Mouse (Mus musculus): Measurements from ENCODE around the gene Gnb1. TPM values are rescaled to one million over a fixed set of nuclear protein-coding genes. Genes with fewer than 3 reads are reported as not detected.
"Not testable (repeated sequence)": the region's sequence is repeated elsewhere in the genome, so short reads cannot be mapped to it uniquely, and the experiment has no call there.

Gene Gnb1
- polyA plus RNA-seq, 1 experiment from 2014 or later, result 607 TPM

- Histone ChIP-seq H3K27me3 (ENCODE audit: poor library complexity, severe bottlenecking) (peaks cover 31% of the 10 kb centered on the region), H3K4me1 (peaks cover 16% of the 10 kb centered on the region), H3K4me3 (no peak overlapping the region), H3K9me3 (no peaks in the 10 kb centered on the region), H3K36me3 (replicated peaks) (no peaks in the 10 kb centered on the region), H3K27ac (no peak overlapping the region)
- WGBS, result 92% methylated on average over 16 of the region's 16 CpGs
- DNase-seq (ENCODE audit: extremely low spot score, low spot score), result no peak
Measured at GRCm38 (mm10) chr4:155470263-155470953, 20.8 kb upstream of the Gnb1 start.

- peaks cover 31% of the 10 kb centered on the region for H3K27me3 ChIP-seq (ENCODE audit: poor library complexity, severe bottlenecking)
- peaks cover 16% of the 10 kb centered on the region for H3K4me1 ChIP-seq
- H3K27ac ChIP-seq, result no peak overlapping the region
- H3K9me3 ChIP-seq, result no peaks in the 10 kb centered on the region
- H3K36me3 ChIP-seq (replicated peaks), result no peaks in the 10 kb centered on the region
- no peak overlapping the region for H3K4me3 ChIP-seq
- WGBS, result 93% methylated on average over 7 of the region's 7 CpGs
- DNase-seq (ENCODE audit: extremely low spot score, low spot score), result no peak
Measured at GRCm38 (mm10) chr4:155470997-155471396, 20.2 kb upstream of the Gnb1 start.

GRCm38 (mm10) chr4:155471406-155471805 is 19.8 kb upstream of the Gnb1 start:
- Histone ChIP-seq H3K9me3 (no peaks in the 10 kb centered on the region), H3K36me3 (replicated peaks) (no peaks in the 10 kb centered on the region), H3K27me3 (ENCODE audit: poor library complexity, severe bottlenecking) (peaks cover 31% of the 10 kb centered on the region), H3K27ac (no peak overlapping the region), H3K4me3 (no peak overlapping the region), H3K4me1 (peaks cover 16% of the 10 kb centered on the region)
- 91% methylated on average over 7 of the region's 7 CpGs for WGBS
- no peak for DNase-seq (ENCODE audit: extremely low spot score, low spot score)

- peaks cover 24% of the 10 kb centered on the region for H3K27me3 ChIP-seq (ENCODE audit: poor library complexity, severe bottlenecking)
- H3K9me3 ChIP-seq, result no peaks in the 10 kb centered on the region
- no peaks in the 10 kb centered on the region for H3K36me3 ChIP-seq (replicated peaks)
- WGBS, result 85% methylated on average over 3 of the region's 3 CpGs
- H3K27ac ChIP-seq, result no peak overlapping the region
- peaks cover 16% of the 10 kb centered on the region for H3K4me1 ChIP-seq
- DNase-seq (ENCODE audit: extremely low spot score, low spot score), result no peak
- no peak overlapping the region for H3K4me3 ChIP-seq
Measured at GRCm38 (mm10) chr4:155472716-155473290, 18.4 kb upstream of the Gnb1 start.

- Histone ChIP-seq H3K4me3 (no peak overlapping the region), H3K9me3 (no peaks in the 10 kb centered on the region), H3K36me3 (replicated peaks) (no peaks in the 10 kb centered on the region), H3K27ac (no peak overlapping the region), H3K27me3 (ENCODE audit: poor library complexity, severe bottlenecking) (peaks cover 23% of the 10 kb centered on the region), H3K4me1 (peaks cover 16% of the 10 kb centered on the region)
- WGBS, result 77% methylated on average over 5 of the region's 5 CpGs
- no peak for DNase-seq (ENCODE audit: extremely low spot score, low spot score)
Measured at GRCm38 (mm10) chr4:155473319-155473718, 17.8 kb upstream of the Gnb1 start.

- H3K4me3 ChIP-seq; H3K36me3 ChIP-seq (replicated peaks); H3K9me3 ChIP-seq; DNase-seq (ENCODE audit: extremely low spot score, low spot score); H3K27ac ChIP-seq: not testable (repeated sequence)
- Histone ChIP-seq H3K27me3 (ENCODE audit: poor library complexity, severe bottlenecking) (peaks cover 21% of the 10 kb centered on the region), H3K4me1 (peaks cover 12% of the 10 kb centered on the region)
- 59% methylated on average over 2 of the region's 2 CpGs for WGBS
Measured at GRCm38 (mm10) chr4:155473796-155474195, 17.4 kb upstream of the Gnb1 start.

GRCm38 (mm10) chr4:155481381-155482124 is 9.6 kb upstream of the Gnb1 start:
- 25% methylated on average over 28 of the region's 28 CpGs for WGBS

GRCm38 (mm10) chr4:155482125-155482480 is 9.1 kb upstream of the Gnb1 start:
- Histone ChIP-seq H3K9me3 (no peaks in the 10 kb centered on the region), H3K4me3 (no peak overlapping the region), H3K4me1 (peaks cover 19% of the 10 kb centered on the region), H3K27me3 (ENCODE audit: poor library complexity, severe bottlenecking) (no peaks in the 10 kb centered on the region), H3K36me3 (replicated peaks) (no peaks in the 10 kb centered on the region), H3K27ac (no peak overlapping the region)
- 91% methylated on average over 6 of the region's 6 CpGs for WGBS
- DNase-seq (ENCODE audit: extremely low spot score, low spot score), result no peak

More at GRCm38 (mm10) chr4:155481381-155482124, 9.6 kb upstream of the Gnb1 start:
- Histone ChIP-seq H3K27me3 (ENCODE audit: poor library complexity, severe bottlenecking) (no peaks in the 10 kb centered on the region), H3K4me3 (peak overlapping the region; percentile 30), H3K9me3 (no peaks in the 10 kb centered on the region), H3K36me3 (replicated peaks) (no peaks in the 10 kb centered on the region), H3K27ac (peak overlapping the region; percentile 56; the same call in 1 of the 2 replicates), H3K4me1 (peaks cover 19% of the 10 kb centered on the region)
- peak; percentile 87 for DNase-seq (ENCODE audit: extremely low spot score, low spot score)

GRCm38 (mm10) chr4:155482733-155483540 is 8.2 kb upstream of the Gnb1 start:
- no peak for DNase-seq (ENCODE audit: extremely low spot score, low spot score)

GRCm38 (mm10) chr4:155485521-155485920 is 5.6 kb upstream of the Gnb1 start:
- H3K36me3 ChIP-seq (replicated peaks), result no peaks in the 10 kb centered on the region
- H3K27me3 ChIP-seq (ENCODE audit: poor library complexity, severe bottlenecking), result no peaks in the 10 kb centered on the region
- DNase-seq (ENCODE audit: extremely low spot score, low spot score), result no peak
- H3K4me1 ChIP-seq, result peaks cover 48% of the 10 kb centered on the region
- no peaks in the 10 kb centered on the region for H3K9me3 ChIP-seq
- no peak overlapping the region for H3K4me3 ChIP-seq
- H3K27ac ChIP-seq, result no peak overlapping the region
- WGBS, result 83% methylated on average over 3 of the region's 3 CpGs

More at GRCm38 (mm10) chr4:155482733-155483540, 8.2 kb upstream of the Gnb1 start:
- Histone ChIP-seq H3K9me3 (no peaks in the 10 kb centered on the region), H3K36me3 (replicated peaks) (no peaks in the 10 kb centered on the region), H3K4me3 (no peak overlapping the region), H3K4me1 (peaks cover 24% of the 10 kb centered on the region), H3K27me3 (ENCODE audit: poor library complexity, severe bottlenecking) (no peaks in the 10 kb centered on the region), H3K27ac (no peak overlapping the region)
- WGBS, result 59% methylated on average over 8 of the region's 8 CpGs

- no peak for DNase-seq (ENCODE audit: extremely low spot score, low spot score)
- no peak overlapping the region for H3K4me3 ChIP-seq
- no peaks in the 10 kb centered on the region for H3K36me3 ChIP-seq (replicated peaks)
- H3K27ac ChIP-seq, result 0 out of 2 replicates have a peak overlapping the region, but pooled peaks have one; percentile 8
- H3K4me1 ChIP-seq, result peaks cover 46% of the 10 kb centered on the region
- WGBS, result 47% methylated on average over 3 of the region's 3 CpGs
- no peaks in the 10 kb centered on the region for H3K9me3 ChIP-seq
- H3K27me3 ChIP-seq (ENCODE audit: poor library complexity, severe bottlenecking), result no peaks in the 10 kb centered on the region
Measured at GRCm38 (mm10) chr4:155487746-155488145, 3.4 kb upstream of the Gnb1 start.

GRCm38 (mm10) chr4:155488232-155489025 is 2.7 kb upstream of the Gnb1 start:
- peaks cover 46% of the 10 kb centered on the region for H3K4me1 ChIP-seq
- 85% methylated on average over 8 of the region's 8 CpGs for WGBS
- no peaks in the 10 kb centered on the region for H3K9me3 ChIP-seq
- no peak for DNase-seq (ENCODE audit: extremely low spot score, low spot score)
- no peak overlapping the region for H3K4me3 ChIP-seq
- no peaks in the 10 kb centered on the region for H3K36me3 ChIP-seq (replicated peaks)
- H3K27ac ChIP-seq, result 0 out of 2 replicates have a peak overlapping the region, but pooled peaks have one; percentile 44
- no peaks in the 10 kb centered on the region for H3K27me3 ChIP-seq (ENCODE audit: poor library complexity, severe bottlenecking)
